Mouse (Mus musculus) left cerebral cortex, postnatal 10 days (tissue): ENCODE measurements around the gene Meis1. TPM values are rescaled to one million over a fixed set of nuclear protein-coding genes. Genes with fewer than 3 reads are reported as not detected.

ENCODE experiments used
- DNase-seq, 2 experiments: peaks; one replicate each; pipeline ENCODE4 v3.0.0; 2021 to 2022; ENCODE audit warnings: low spot score in 2 of 2, mixed read lengths in 1 of 2; ENCODE audit errors: extremely low spot score in 1 of 2
- intact Hi-C: fragments of 180-260 bp; cut with DNase I; formaldehyde crosslinking; loops from one replicate; pipeline ENCODE4 v1.15.1; 2025
- total RNA-seq, 2 experiments: library from RNA; stranded (reverse); gene quantifications; 2 replicates each; pipeline ENCODE4 v1.2.3; 2021

Gene Meis1
- total RNA-seq, 2 experiments from 2014 or later, result 4.0 to 6.9 TPM

DNA sequence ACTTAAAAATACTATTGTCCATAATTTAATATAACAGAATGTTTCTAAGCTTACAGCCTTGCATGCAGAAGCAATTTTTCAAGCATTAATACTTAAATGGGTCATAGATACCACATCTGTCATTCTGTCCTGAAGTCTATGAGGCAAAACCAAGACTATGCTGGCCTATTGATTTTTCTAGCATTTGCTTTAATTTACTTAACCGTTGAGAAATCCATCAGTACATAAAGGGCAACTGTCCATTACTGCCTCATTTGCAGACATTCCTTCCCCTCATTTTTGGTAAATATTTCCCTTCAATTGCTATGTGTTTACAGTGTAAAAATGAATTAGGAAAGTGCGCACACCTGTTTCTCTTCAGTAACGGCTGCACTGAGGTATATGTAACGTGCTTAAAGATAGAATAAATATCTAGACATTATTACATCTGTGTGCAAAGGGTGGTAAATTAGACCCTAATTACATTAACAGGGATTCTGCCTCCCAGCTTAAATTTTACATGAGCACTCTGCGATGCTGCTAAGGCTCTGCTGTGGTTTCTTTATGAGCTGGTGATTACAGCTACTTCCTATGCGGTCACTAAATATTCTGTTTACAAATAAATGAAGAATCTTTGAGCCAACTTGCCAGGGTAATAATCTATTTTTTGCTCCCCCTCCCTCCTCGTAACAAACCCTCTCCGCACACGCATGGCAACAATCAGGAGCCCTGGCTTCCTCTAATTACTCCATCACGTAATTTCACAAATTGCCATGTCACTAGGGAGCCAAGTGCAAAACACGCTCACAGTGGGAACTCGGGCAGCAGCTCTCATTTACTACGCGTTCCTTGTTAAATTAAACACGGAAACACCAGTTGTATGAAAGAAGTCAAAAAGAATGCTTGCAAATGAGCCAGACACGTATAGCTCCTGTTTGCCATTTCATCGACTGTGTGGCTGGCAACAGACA is 88.7 kb downstream of the Meis1 start:
- intact Hi-C loops, result no loop called here
- no peak for DNase-seq

- no peak for DNase-seq
- intact Hi-C loops, result no loop called here
Measured at GRCm38 (mm10) chr11:18927351-18927750, 91.4 kb downstream of the Meis1 start.

- DNase-seq, result no peak
- intact Hi-C loops, result no loop called here
Measured at GRCm38 (mm10) chr11:18926798-18927197, 92.0 kb downstream of the Meis1 start.

- intact Hi-C loops, result no loop called here
- DNase-seq, result no peak
Measured at GRCm38 (mm10) chr11:18924583-18925334, 94.0 kb downstream of the Meis1 start.

DNA sequence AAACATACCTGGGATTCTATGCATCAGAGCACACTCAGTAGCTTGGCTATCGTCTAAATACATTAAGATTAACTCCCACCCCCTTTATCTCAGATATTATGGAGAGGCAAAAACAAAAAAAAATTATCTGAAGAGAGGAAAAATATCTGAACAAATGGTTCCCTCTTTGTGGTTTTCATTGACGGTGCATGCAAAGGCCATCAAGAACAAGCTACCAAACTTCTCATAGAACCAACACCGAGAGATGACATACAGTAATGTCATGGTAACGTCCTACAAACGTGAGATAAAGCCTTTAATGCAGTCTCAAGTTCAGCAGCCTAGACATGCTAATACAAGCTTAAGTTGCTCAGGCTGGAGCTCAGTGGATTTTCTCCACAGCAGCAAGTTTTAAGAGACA is 95.5 kb downstream of the Meis1 start:
- intact Hi-C loops, result no loop called here
- no peak for DNase-seq

- no peak for DNase-seq
- intact Hi-C loops, result no loop called here
Measured at GRCm38 (mm10) chr11:18920651-18921050, 98.1 kb downstream of the Meis1 start.

DNA sequence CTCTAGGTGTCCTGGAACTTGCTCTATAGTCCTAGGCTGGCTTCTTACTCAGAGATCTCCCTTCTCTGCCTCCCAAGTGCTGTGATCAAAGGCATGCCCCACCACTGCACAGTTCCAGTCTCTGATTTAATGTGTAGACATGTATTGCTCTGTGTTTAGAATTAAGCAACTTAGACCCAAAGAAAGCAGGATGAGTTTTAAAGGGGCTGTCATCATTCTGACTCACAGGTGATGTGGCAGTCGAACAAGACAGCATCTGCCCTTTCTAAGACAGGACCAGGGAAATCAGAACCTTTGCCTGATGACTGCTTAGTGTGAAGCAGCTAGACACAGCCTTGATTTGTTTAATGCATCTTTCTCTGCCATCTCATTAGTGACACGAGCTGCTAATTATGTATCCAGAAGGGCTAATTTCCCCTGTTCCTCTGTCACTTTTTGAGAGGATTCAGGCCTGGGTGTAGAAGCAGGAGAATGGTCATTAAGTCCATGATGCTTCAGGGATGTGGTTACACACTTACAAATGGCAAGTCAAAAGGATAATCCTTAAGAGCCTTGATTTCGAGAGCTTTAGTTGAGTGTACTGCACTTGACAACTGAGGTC is 99.5 kb downstream of the Meis1 start:
- intact Hi-C loops, result no loop called here
- DNase-seq, result no peak

DNA sequence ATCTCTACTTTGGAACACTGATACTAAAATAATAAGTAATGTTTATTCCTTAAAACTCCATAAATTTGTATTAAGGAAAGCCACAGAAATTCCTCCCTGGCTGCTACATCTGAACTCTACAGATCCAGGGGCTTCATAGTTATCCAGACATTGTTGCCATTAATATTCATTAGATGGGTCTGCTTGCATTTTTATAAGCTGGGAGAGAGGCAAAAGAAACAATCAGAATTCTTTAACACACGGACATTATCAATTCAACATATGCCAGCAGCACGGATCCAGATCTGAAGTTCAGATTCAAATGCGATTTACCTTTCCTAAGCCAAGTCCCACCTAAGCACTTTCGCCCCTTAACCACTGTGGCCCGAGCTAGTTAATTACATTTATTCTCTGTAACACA is 100.9 kb downstream of the Meis1 start:
- intact Hi-C loops, result no loop called here
- no peak for DNase-seq

DNA sequence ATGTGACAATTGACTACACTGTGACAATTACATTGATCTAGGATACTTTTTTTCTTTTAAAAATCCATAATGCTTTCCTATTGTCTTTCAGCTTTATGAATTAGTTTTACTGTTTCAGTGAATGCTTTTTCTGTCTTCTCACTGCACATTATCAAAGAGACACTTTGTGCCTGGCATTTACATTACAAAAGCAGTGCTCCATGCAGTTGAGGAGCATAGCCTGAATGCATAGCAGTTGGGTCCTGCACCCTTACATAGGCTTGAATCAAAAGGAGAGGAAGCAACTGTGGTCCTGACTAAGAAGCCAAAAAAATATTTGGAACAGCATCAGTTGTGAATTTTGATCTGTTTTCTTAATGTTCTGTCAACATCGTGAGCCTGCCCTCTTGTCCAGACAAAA is 105.5 kb downstream of the Meis1 start:
- no peak for DNase-seq
- intact Hi-C loops, result no loop called here

- intact Hi-C loops, result no loop called here
Measured at GRCm38 (mm10) chr11:18912311-18913019, 106.3 kb downstream of the Meis1 start.

DNA sequence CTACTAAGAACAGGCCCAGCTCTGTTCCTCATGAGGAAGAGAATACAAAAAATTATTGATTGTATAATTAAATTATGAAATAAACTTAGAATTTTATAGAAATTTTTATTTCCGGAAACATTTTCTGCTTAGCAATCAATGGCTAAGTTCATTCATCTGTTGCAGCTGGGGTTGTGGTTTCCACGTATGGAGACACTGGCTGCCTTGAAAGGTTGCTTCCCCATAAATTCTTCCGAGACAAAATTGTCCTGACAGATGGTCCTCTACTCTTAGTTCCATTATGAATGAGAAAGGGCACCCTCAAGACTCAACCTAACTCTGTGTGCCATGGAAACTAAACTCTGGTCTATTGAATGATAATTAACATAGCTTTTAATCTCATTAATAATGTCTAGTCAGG is 111.9 kb downstream of the Meis1 start:
- DNase-seq, result no peak
- intact Hi-C loops, result no loop called here

More at GRCm38 (mm10) chr11:18912311-18913019, 106.3 kb downstream of the Meis1 start:
- no peak for DNase-seq

DNA sequence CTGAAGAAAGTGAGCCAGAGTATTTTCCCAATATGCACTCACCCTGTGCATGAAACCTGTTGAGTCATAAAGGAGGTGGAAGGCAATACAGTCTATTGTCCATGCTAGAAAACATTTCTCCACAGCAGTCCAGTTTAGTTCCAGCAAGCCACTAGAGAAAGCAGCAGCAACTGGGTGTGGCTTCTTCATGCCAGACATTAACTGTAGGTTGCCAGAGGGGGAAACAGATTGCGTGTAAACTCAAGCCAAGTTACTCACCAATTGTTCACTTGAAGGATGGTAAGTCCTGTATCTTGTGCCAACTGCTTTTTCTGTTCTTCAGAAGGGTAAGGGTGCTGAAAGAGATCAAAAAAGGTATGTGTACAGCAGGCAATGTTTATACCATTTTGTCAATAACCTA is 113.4 kb downstream of the Meis1 start:
- intact Hi-C loops, result no loop called here
- no peak for DNase-seq

- intact Hi-C loops, result no loop called here
Measured at GRCm38 (mm10) chr11:18904880-18905279, 113.9 kb downstream of the Meis1 start.

DNA sequence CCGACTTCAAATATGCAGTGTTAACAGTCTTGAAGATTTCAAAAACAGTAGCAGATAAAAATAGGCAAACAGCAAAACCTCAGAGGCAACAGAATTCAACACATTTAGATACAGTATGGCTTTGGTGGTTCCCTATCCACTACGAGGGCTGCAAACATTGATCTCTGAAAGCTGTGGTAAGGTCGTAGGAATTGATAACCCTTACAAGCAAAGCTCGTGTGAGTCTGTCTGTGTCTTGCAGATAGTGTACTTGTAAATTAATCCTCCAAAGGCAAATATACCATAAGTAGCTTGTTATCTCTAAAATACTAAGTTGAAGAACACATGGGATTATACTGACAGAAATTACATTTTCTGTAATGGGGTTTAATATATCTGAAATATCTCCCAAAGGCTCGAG is 114.5 kb downstream of the Meis1 start:
- DNase-seq, result no peak
- intact Hi-C loops, result no loop called here

More at GRCm38 (mm10) chr11:18904880-18905279, 113.9 kb downstream of the Meis1 start:
- no peak for DNase-seq

- intact Hi-C loops, result no loop called here
- DNase-seq, result no peak
Measured at GRCm38 (mm10) chr11:18900489-18900888, 118.3 kb downstream of the Meis1 start.

DNA sequence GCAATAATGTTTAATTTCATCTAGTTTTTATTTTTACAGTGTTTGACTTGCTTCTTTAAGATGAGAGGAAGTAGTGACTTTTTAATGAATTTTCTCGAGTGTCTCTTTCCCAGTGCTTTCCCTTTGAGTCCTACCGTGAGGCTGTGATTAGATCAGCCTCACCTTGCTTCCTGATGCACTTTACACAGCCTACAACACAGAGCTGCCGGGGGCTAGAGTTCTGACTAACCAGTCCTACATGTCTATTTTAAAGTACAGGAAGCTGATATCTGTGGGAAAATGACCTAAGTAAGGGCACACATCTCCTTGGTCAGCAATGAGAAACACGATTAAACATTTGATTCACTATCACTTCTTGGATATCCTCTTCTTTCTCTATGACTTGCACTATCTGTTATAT is 119.9 kb downstream of the Meis1 start:
- no peak for DNase-seq
- intact Hi-C loops, result no loop called here

GRCm38 (mm10) chr11:18897921-18898646 is 120.7 kb downstream of the Meis1 start:
- DNase-seq, result no peak
- intact Hi-C loops, result no loop called here

- intact Hi-C loops, result no loop called here
- no peak for DNase-seq
Measured at GRCm38 (mm10) chr11:18897250-18897649, 121.5 kb downstream of the Meis1 start.
